Mouse (Mus musculus): Measurements from ENCODE around the gene Afg1l. TPM values are rescaled to one million over a fixed set of nuclear protein-coding genes. Genes with fewer than 3 reads are reported as not detected.

Gene Afg1l
- polyA plus RNA-seq, 1 experiment, result 2.6 TPM

- Histone ChIP-seq H3K4me3 (ENCODE audit: low read depth, low read length) (no peak overlapping the region), H3K36me3 (ENCODE audit: control insufficient read depth, insufficient read depth, low read length) (peaks cover 11% of the 10 kb centered on the region), H3K27me3 (ENCODE audit: control insufficient read depth, insufficient read depth, low read length) (no peaks in the 10 kb centered on the region), H3K4me1 (ENCODE audit: control insufficient read depth, insufficient read depth, insufficient read length, low read length) (peaks cover 3% of the 10 kb centered on the region; the same call in 1 of the 2 replicates), H3K27ac (ENCODE audit: insufficient read depth, low read depth, low read length) (no peak overlapping the region)
- no peak for TF ChIP-seq POLR2A (IDR thresholded peaks at IDR 0.05; ENCODE audit: low read depth, low read length)
- TF ChIP-seq CTCF (IDR thresholded peaks at IDR 0.05; ENCODE audit: extremely low read depth, insufficient read length, insufficient replicate concordance, low read depth, low read length), result no peak
- 47% methylated on average over 11 of the region's 11 CpGs for WGBS
Observed at GRCm38 (mm10) chr10:42341815-42342457, 136.4 kb downstream of the Afg1l start.

GRCm38 (mm10) chr10:42340426-42340793 lies 138.0 kb downstream of the Afg1l start:
- no peak overlapping the region for H3K27ac ChIP-seq (ENCODE audit: insufficient read depth, low read depth, low read length)
- no peaks in the 10 kb centered on the region for H3K27me3 ChIP-seq (ENCODE audit: control insufficient read depth, insufficient read depth, low read length)
- no peak overlapping the region for H3K4me3 ChIP-seq (ENCODE audit: low read depth, low read length)
- peaks cover 3% of the 10 kb centered on the region; the same call in 1 of the 2 replicates for H3K4me1 ChIP-seq (ENCODE audit: control insufficient read depth, insufficient read depth, insufficient read length, low read length)
- WGBS, result 86% methylated on average over 6 of the region's 6 CpGs
- no peak for TF ChIP-seq POLR2A (IDR thresholded peaks at IDR 0.05; ENCODE audit: low read depth, low read length)
- no peak for TF ChIP-seq CTCF (IDR thresholded peaks at IDR 0.05; ENCODE audit: extremely low read depth, insufficient read length, insufficient replicate concordance, low read depth, low read length)
- H3K36me3 ChIP-seq (ENCODE audit: control insufficient read depth, insufficient read depth, low read length), result peaks cover 8% of the 10 kb centered on the region

GRCm38 (mm10) chr10:42339773-42340425 lies 138.5 kb downstream of the Afg1l start:
- H3K4me3 ChIP-seq (ENCODE audit: low read depth, low read length), result no peak overlapping the region
- H3K27me3 ChIP-seq (ENCODE audit: control insufficient read depth, insufficient read depth, low read length), result no peaks in the 10 kb centered on the region
- peaks cover 3% of the 10 kb centered on the region; the same call in 1 of the 2 replicates for H3K4me1 ChIP-seq (ENCODE audit: control insufficient read depth, insufficient read depth, insufficient read length, low read length)
- no peak for TF ChIP-seq CTCF (IDR thresholded peaks at IDR 0.05; ENCODE audit: extremely low read depth, insufficient read length, insufficient replicate concordance, low read depth, low read length)
- WGBS, result 92% methylated on average over 8 of the region's 8 CpGs
- H3K36me3 ChIP-seq (ENCODE audit: control insufficient read depth, insufficient read depth, low read length), result peaks cover 6% of the 10 kb centered on the region
- H3K27ac ChIP-seq (ENCODE audit: insufficient read depth, low read depth, low read length), result no peak overlapping the region

- Histone ChIP-seq H3K4me1 (ENCODE audit: control insufficient read depth, insufficient read depth, insufficient read length, low read length) (peaks cover 3% of the 10 kb centered on the region; the same call in 1 of the 2 replicates), H3K36me3 (ENCODE audit: control insufficient read depth, insufficient read depth, low read length) (peaks cover 6% of the 10 kb centered on the region), H3K27me3 (ENCODE audit: control insufficient read depth, insufficient read depth, low read length) (no peaks in the 10 kb centered on the region), H3K27ac (ENCODE audit: insufficient read depth, low read depth, low read length) (no peak overlapping the region), H3K4me3 (ENCODE audit: low read depth, low read length) (no peak overlapping the region)
- TF ChIP-seq POLR2A (IDR thresholded peaks at IDR 0.05; ENCODE audit: low read depth, low read length), result no peak
- TF ChIP-seq CTCF (IDR thresholded peaks at IDR 0.05; ENCODE audit: extremely low read depth, insufficient read length, insufficient replicate concordance, low read depth, low read length), result no peak
- 92% methylated on average over 9 of the region's 9 CpGs for WGBS
Observed at GRCm38 (mm10) chr10:42338456-42338855, 139.9 kb downstream of the Afg1l start.

GRCm38 (mm10) chr10:42327576-42327975 lies 150.8 kb downstream of the Afg1l start:
- H3K27me3 ChIP-seq (ENCODE audit: control insufficient read depth, insufficient read depth, low read length), result no peaks in the 10 kb centered on the region
- peaks cover 2% of the 10 kb centered on the region; the same call in 1 of the 2 replicates for H3K36me3 ChIP-seq (ENCODE audit: control insufficient read depth, insufficient read depth, low read length)
- no peak overlapping the region for H3K4me3 ChIP-seq (ENCODE audit: low read depth, low read length)
- no peaks in the 10 kb centered on the region for H3K4me1 ChIP-seq (ENCODE audit: control insufficient read depth, insufficient read depth, insufficient read length, low read length)
- H3K27ac ChIP-seq (ENCODE audit: insufficient read depth, low read depth, low read length), result no peak overlapping the region
- 83% methylated on average over 8 of the region's 8 CpGs for WGBS
- TF ChIP-seq POLR2A (IDR thresholded peaks at IDR 0.05; ENCODE audit: low read depth, low read length) (no peak), CTCF (IDR thresholded peaks at IDR 0.05; ENCODE audit: extremely low read depth, insufficient read length, insufficient replicate concordance, low read depth, low read length) (peak; percentile 23; the same call in 1 of the 2 replicates)

GRCm38 (mm10) chr10:42325305-42325704 lies 153.1 kb downstream of the Afg1l start:
- TF ChIP-seq POLR2A (IDR thresholded peaks at IDR 0.05; ENCODE audit: low read depth, low read length) (no peak), CTCF (IDR thresholded peaks at IDR 0.05; ENCODE audit: extremely low read depth, insufficient read length, insufficient replicate concordance, low read depth, low read length) (no peak)
- 49% methylated on average over 10 of the region's 10 CpGs for WGBS
- H3K27me3 ChIP-seq (ENCODE audit: control insufficient read depth, insufficient read depth, low read length), result no peaks in the 10 kb centered on the region
- no peaks in the 10 kb centered on the region; the same call in 1 of the 2 replicates for H3K36me3 ChIP-seq (ENCODE audit: control insufficient read depth, insufficient read depth, low read length)
- no peak overlapping the region for H3K27ac ChIP-seq (ENCODE audit: insufficient read depth, low read depth, low read length)
- H3K4me1 ChIP-seq (ENCODE audit: control insufficient read depth, insufficient read depth, insufficient read length, low read length), result no peaks in the 10 kb centered on the region
- H3K4me3 ChIP-seq (ENCODE audit: low read depth, low read length), result no peak overlapping the region

GRCm38 (mm10) chr10:42323978-42324377 lies 154.4 kb downstream of the Afg1l start:
- Histone ChIP-seq H3K4me3 (ENCODE audit: low read depth, low read length) (no peak overlapping the region), H3K27me3 (ENCODE audit: control insufficient read depth, insufficient read depth, low read length) (no peaks in the 10 kb centered on the region), H3K27ac (ENCODE audit: insufficient read depth, low read depth, low read length) (no peak overlapping the region), H3K36me3 (ENCODE audit: control insufficient read depth, insufficient read depth, low read length) (no peaks in the 10 kb centered on the region; the same call in 1 of the 2 replicates), H3K4me1 (ENCODE audit: control insufficient read depth, insufficient read depth, insufficient read length, low read length) (no peaks in the 10 kb centered on the region)
- TF ChIP-seq POLR2A (IDR thresholded peaks at IDR 0.05; ENCODE audit: low read depth, low read length) (no peak), CTCF (IDR thresholded peaks at IDR 0.05; ENCODE audit: extremely low read depth, insufficient read length, insufficient replicate concordance, low read depth, low read length) (no peak)
